Comparison of ENCODE assay signal across 11 mouse cellular contexts in the genomic region with DNA sequence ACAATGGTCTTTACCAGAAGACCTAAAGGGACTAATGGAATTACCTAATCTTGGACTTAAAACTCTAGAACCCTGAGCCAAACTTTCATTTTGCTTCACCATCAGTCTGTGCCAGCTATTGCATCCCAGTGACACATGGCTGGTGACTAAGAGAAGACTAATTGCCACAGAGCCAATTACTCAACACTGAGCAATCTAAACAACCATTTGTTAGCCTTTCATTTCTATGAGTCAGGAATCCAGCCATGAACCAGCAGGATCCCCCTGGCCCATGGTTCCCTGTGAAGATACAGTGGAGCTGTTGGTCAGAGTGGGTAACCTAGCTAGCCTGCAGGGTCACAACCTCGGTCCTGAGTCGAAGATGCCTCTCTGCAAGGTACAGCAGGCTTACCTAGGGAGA. TPM values are rescaled to one million over a fixed set of nuclear protein-coding genes. Genes with fewer than 3 reads are reported as not detected.
DNase-seq lines count a peak whose midpoint lies in the region; ATAC-seq and TF ChIP-seq lines count a peak whose summit lies in the region.
"Had no signal": no experiment of that assay in that cellular context is flagged by ENCODE, and none has a peak within 500 bp of the region (broad histone marks: within the 10 kb centered on the region; RNA-seq: fewer than 3 reads in every experiment).

No protein-coding gene starts in this region.

- no peak for TF ChIP-seq CTCF in stomach, postnatal 0 days (IDR thresholded peaks at IDR 0.05; ENCODE audit: low read depth)
- no peak for TF ChIP-seq CTCF in intestine, postnatal 0 days (IDR thresholded peaks at IDR 0.05; ENCODE audit: low read depth)

- no peaks in the 10 kb centered on the region for H3K27me3 ChIP-seq in stomach, postnatal 0 days (ENCODE audit: control insufficient read depth, insufficient read depth, low read length)
- no peaks in the 10 kb centered on the region for H3K27me3 ChIP-seq in intestine, postnatal 0 days (replicated peaks; ENCODE audit: control insufficient read depth, insufficient read depth, low read length)

- ATAC-seq in stomach, postnatal 0 days (ENCODE audit: low FRiP score, low TSS enrichment) = no peak
- no peak for ATAC-seq in intestine, postnatal 0 days

- H3K9me3 ChIP-seq in stomach, postnatal 0 days (ENCODE audit: control insufficient read depth, low read length) = no peaks in the 10 kb centered on the region
- no peaks in the 10 kb centered on the region for H3K9me3 ChIP-seq in intestine, postnatal 0 days (ENCODE audit: control insufficient read depth)

- H3K4me1 ChIP-seq in stomach, postnatal 0 days (replicated peaks; ENCODE audit: control insufficient read depth, insufficient read depth) = no peaks in the 10 kb centered on the region
- no peaks in the 10 kb centered on the region for H3K4me1 ChIP-seq in intestine, postnatal 0 days (replicated peaks; ENCODE audit: control insufficient read depth, insufficient read depth, low read length)

- H3K27ac ChIP-seq in stomach, postnatal 0 days (replicated peaks) = no peak overlapping the region
- H3K27ac ChIP-seq in intestine, postnatal 0 days (ENCODE audit: low read depth, low read length) = no peak overlapping the region

- no peaks in the 10 kb centered on the region for H3K36me3 ChIP-seq in stomach, postnatal 0 days (ENCODE audit: control insufficient read depth, insufficient read depth, low read length)
- H3K36me3 ChIP-seq in intestine, postnatal 0 days (ENCODE audit: control insufficient read depth, insufficient read depth) = no peaks in the 10 kb centered on the region

- H3K9ac ChIP-seq in stomach, postnatal 0 days (ENCODE audit: low read length) = no peak overlapping the region
- no peak overlapping the region for H3K9ac ChIP-seq in intestine, postnatal 0 days (ENCODE audit: low read depth, low read length)

- no peak overlapping the region for H3K4me2 ChIP-seq in stomach, postnatal 0 days (replicated peaks; ENCODE audit: low read depth)
- no peak overlapping the region for H3K4me2 ChIP-seq in intestine, postnatal 0 days (replicated peaks; ENCODE audit: low read depth)

- peak; percentile 50 for DNase-seq in cerebellum, adult 11 months
- no peak for DNase-seq in cerebellum, postnatal 14 days
- peak; percentile 84 for DNase-seq in MN1 (ENCODE audit: low spot score)
- peak; percentile 94 for DNase-seq in brain, adult 2 months (ENCODE audit: low read depth, low spot score)
- DNase-seq in fibroblast of lung, adult 2 months (ENCODE audit: low read depth) = peak; percentile 70
- DNase-seq in stomach, postnatal 0 days (ENCODE audit: low spot score) = no peak
- DNase-seq in frontal cortex, postnatal 36 days (ENCODE audit: low spot score in 2 of 2) = no peak
- DNase-seq: heart, postnatal 36 days; left cerebral cortex, postnatal 4 days; right cerebral cortex, postnatal 4 days had no signal

- no peak overlapping the region for H3K4me3 ChIP-seq in stomach, postnatal 0 days (ENCODE audit: low read depth, low read length)
- no peak overlapping the region for H3K4me3 ChIP-seq in intestine, postnatal 0 days (ENCODE audit: low read depth, low read length)

- 77% methylated on average over 2 of the region's 2 CpGs for WGBS in stomach, postnatal 0 days
- WGBS in intestine, postnatal 0 days = 68% methylated on average over 2 of the region's 2 CpGs

- TF ChIP-seq EP300 in stomach, postnatal 0 days (optimal IDR thresholded peaks at IDR 0.05) = no peak

RNA-seq across cellular contexts. Expression of gene Diras2, which starts 49.3 kb away (rescaled TPM):
- 0.31 and 0.39 TPM in 2 replicates for polyA plus RNA-seq in stomach, postnatal 0 days (2015; fragmentation: Nextera tagmentation; extraction: Ambion mirVana)
- polyA plus RNA-seq in intestine, postnatal 0 days (2015; fragmentation: Nextera tagmentation; extraction: Ambion mirVana) = 0.58 and 0.61 TPM in 2 replicates

Comparison
In these comparisons a context has a peak if more than half of its experiments do, and no peak if none do; other contexts are left out.
1. DNase-seq: peak in cerebellum, adult 11 months (single experiment), MN1 (single experiment), brain, adult 2 months (single experiment) and fibroblast of lung, adult 2 months (single experiment); none in cerebellum, postnatal 14 days (0 of 2), stomach, postnatal 0 days (single experiment) and frontal cortex, postnatal 36 days (0 of 2).